Mouse (Mus musculus) ovary, adult 18-20 months (tissue): ENCODE data around the gene Olfr742.

Experiments used
- DNase-seq: peaks from one replicate; pipeline ENCODE4 v3.0.0; 2022; ENCODE audit warnings: low spot score, mixed read lengths

Gene Olfr742

DNA sequence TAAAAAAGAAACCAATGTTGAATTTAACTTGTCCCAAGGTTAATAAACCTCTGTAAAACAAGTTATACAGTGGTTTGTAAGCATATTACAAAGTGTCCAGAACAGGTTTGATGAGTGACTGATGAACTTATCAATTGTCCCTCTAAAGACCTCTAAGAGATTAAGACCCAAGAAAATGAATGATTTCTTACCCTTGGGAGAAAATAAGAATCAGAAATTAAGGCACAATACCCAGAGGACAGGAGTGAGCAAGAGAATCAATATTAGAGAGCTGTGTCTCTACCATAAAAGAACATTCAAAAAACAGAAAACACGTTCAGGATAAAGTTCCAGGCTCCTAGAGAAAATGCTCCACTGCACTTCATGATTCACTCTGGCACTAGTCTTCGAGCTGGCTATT is at the start of gene Olfr742:
Gene Olfr742 (plus strand): TSS at position 301 of the 400 bp plus-strand sequence.
- no peak for DNase-seq

DNA sequence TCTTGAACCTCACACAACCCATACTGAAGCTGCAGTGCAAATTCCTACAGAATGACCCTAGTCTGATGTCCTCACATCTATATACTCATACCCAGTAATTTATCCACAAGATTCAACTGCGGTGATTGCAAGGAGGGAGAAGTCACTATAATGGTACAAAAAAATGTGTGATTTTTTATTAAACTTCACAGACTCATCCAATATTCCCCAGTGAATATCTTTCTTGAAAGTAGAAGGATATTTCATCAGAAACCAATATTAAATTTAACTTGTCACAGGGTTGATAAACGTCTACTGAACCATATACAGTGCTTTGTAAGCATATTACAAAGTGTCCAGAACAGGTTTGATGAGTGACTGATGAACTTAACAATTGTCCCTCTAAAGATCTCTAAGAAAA is 31.0 kb upstream of the Olfr742 start, which contains the start of gene Olfr741:
Gene Olfr741 (plus strand): TSS at position 301 of the 400 bp plus-strand sequence.
- DNase-seq, result no peak

DNA sequence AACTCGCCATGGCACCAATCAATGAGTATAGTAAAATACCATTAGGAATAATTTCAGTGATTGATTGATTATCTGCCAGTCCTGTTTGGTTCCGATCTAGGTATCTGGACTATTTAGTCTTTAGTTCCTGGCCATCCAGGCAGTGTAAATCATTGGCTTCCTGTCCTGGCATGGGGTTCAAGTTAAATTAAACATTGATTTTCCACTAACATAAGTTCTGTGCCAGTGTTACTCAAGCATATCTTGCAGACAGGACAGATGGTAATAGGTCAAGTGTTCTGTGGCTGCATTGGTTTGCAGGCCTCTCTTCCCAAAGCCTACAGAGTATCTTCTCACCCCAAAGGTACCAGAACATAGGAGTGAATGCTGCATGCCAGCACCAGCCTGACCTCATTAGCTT is 25.0 kb upstream of the Olfr742 start:
- DNase-seq, result no peak

DNA sequence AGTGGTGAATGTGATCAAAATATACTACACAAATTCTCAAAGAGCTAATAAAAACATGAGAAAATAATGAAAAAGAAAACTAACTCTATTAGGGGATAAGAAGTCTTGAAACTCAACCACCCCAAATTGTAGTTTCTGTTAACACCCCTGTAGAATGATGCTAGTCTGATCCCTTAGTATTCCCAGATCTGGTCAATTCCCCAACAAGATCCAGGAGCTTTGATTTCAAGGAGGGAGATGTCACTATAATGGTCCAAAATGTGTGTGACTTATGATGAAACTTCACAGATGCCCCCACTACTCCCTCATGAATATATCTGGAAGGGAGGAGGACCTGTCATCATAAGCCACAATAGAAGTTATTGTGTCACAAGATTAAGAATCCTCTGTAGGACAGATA is 18.1 kb downstream of the Olfr742 start, which contains the start of gene Olfr743:
Gene Olfr743 (plus strand): TSS at position 301 of the 400 bp plus-strand sequence.
- DNase-seq, result no peak

DNA sequence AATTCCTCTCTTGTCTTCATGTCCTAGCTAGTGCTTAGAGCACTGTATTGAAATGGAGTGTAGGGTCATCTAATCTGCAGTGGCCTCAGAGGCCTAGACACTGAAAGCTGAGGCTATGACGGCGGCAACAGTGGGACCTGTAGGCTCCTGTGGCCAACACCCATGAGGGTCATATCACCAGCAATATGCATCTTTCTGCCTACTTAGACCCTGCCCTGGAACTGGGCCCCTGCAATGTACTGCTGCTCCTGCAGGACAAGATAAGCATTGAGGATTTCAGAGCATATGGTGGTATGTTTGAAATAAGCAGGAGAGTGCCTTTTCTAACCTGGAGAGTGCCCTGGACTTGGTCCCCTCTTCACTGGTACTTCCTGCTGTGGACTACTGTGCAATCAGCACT is 49.3 kb downstream of the Olfr742 start:
- DNase-seq, result no peak
